Mouse (Mus musculus): Measurements from ENCODE around the gene Hist2h2aa2.
"Not testable (repeated sequence)": the region's sequence is repeated elsewhere in the genome, so short reads cannot be mapped to it uniquely, and the experiment has no call there.

Hist2h2aa2 gene

DNA sequence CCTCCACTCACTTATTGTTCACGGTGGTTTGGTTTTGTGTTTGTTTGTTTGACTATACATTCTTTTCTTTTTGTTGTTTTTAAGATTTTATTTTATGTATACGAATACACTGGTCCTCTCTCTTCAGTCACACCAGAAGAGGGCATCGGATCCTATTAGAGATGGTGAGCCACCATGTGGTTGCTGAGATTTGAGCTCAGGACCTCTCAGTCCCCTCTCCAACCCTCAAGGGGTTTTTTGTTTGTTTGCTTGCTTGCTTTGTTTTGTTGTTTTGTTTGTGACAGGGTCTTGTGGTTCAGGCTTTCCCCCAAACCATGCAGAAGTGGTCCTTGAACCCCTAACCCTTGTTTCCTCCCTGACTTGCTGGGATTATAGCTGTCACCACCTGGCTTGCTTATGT, 21.5 kb upstream of the Hist2h2aa2 start:
- no peak for DNase-seq (ENCODE audit: low read depth)

GRCm38 (mm10) chr3:96260220-96260619, 20.1 kb upstream of the Hist2h2aa2 start:
- no peak for DNase-seq (ENCODE audit: low read depth)

- DNase-seq (ENCODE audit: low read depth) = no peak
These were observed 17.1 kb upstream of the Hist2h2aa2 start for GRCm38 (mm10) chr3:96257190-96257589.

DNA sequence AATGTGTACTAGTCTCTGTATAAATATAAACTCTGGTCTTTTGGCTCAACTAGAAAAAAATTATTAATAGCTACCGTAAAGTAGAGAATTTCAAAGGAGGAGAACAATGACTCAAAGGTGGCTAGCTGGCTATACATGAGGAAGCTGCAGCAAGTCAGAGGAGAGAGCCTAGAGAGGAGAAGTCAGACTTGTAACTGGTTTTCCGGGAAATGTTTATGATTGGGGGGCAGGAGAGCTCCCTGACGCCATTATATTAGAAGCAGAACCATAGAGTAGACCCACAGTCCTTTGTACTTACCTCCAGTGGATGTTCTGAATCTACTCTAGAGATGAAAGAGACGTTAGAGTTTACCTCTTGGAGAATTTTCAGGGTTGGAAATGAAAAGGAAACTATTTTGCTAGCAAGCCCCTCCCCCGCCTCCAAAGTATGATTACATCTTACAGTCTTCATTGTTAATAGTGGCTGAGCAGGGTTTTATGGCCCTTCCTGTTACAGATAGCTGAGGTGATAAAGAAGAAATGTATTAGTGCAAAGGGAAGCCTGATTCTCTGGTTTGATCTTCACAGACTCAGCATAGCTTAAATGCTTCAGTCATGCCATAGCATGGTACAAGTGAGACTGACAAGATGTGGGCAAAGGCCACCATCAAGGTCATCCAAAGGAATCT, 16.0 kb upstream of the Hist2h2aa2 start:
- DNase-seq (ENCODE audit: low read depth) = peak; percentile 57

GRCm38 (mm10) chr3:96254683-96255355, 14.7 kb upstream of the Hist2h2aa2 start:
- no peak for DNase-seq (ENCODE audit: low read depth)

DNA sequence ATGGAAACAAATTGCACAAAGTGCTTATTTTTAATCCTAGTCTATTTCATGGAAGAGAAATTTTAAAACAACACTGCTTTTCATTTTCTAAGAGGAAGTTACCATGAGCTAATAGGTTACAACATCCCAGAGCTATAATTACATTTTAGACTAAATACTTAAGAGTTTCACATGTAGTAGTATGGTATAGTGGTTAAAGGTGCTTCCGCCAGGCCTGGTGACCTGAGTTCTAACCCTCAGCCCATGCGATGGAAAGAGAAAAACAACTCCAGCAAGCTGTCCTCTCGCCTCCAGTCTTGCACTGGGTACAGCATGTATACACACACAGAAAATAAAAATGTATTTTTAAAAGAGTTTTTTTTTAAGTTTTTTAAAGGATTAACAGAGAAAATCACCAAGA, 11.7 kb upstream of the Hist2h2aa2 start:
- peak; percentile 14 for DNase-seq (ENCODE audit: low read depth)

DNA sequence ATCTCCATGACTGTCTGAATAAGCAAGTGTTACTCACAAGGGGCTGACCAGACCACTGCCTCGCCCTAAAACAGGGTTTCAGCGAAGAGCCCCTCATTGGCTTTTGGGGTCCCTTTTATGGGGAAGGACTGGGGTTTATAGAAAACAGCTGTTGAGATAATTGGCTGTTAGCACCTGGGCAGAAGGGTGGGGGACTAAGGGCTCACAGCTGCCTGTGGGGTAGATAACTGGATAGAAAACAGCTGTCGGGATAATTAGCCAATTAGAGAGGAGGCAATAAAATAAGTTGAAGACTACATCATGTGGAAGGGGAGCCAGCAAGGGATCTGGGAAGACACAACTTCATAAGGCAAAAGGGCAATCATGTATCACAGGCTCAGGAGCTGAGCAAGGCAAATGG, 10.8 kb upstream of the Hist2h2aa2 start:
- DNase-seq (ENCODE audit: low read depth) = peak; percentile 5

DNA sequence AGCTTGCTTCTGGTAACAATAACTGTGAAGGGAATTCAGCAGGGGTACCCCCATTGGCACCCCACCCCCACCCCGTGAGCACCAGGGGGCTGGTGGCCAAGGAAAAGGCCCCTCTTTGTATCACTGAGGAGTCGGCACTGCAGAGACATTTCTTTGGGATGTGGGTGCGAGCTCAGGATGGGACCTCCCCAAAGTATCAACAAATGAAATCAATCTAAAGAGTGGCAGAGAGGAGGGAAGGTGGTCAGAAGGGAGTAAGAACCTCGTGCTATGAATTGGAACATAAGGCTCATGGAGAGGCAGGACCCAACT, 8.9 kb upstream of the Hist2h2aa2 start:
- DNase-seq (ENCODE audit: low read depth) = no peak

DNA sequence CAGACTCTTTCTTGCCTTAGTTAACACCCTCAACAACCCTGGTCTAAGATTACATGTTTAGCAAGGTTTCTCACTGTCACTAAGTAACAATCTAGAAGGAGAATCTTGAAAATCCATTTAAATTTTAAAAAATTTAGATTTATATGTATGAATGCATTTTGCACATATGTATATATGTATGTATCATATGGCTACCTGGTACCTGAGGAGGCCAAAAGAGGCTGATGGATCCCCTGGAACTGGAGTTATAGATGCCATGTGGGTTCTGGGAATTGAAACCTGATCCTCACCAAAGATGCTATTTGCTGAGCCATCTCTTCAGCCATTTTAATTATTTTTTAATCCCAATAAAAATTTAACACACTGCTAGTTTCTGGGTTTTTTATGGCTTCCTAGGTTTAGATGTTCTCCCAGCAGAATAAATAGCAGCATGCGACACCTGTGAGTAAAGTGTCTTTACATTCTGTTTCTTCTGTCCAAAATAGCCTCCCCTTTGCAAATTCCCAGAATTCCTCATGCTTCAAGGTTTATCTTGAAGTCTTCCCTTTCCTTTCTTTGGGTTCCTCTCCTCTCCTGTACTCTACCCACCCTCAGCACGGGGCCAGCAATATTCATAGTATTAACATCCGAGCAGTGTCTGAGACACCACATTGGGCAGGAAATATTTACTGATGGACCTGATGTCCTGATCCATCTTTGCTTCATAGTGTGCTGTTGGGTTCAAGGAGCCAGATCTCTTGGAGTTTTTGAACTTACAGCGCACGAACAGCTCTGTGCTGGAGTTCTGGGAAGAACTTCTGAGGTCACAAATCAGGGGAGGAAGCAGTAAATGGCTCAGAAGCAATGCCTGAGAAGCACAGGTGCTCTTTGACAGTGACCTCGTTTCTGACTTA, 8.3 kb upstream of the Hist2h2aa2 start:
- peak; percentile 22 for DNase-seq (ENCODE audit: low read depth)

GRCm38 (mm10) chr3:96247356-96248140, 7.5 kb upstream of the Hist2h2aa2 start:
- peak; percentile 52 for DNase-seq (ENCODE audit: low read depth)

DNA sequence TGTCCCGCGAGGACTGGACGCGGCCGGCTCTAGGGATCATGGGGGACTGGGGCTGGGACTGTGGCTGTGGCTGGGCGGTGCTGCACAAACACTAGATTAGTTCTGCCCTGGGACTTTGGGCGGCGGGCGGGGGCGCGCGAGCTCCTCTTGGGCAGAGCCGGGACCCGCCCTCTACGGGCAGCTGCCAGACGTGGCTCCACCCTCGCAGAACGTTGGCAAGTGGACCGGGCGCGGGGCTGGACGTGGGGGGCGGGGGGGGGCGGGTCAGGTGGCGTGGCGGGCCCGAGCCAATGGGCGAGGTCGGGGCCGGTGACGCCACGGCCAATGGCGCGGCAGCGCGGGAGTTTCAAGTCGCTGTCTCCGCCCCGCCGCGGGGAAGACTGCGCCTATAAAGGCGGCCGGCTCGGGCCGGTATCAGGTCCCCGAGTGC, 6.4 kb upstream of the Hist2h2aa2 start, which contains the start of gene Hist2h3c1:
Hist2h3c1 (plus strand) TSS at position 259 of the 430 bp plus-strand sequence.
- DNase-seq (ENCODE audit: low read depth) = not testable (repeated sequence)

- DNase-seq (ENCODE audit: low read depth) = not testable (repeated sequence)
These were observed 5.9 kb upstream of the Hist2h2aa2 start for GRCm38 (mm10) chr3:96246018-96246417.

DNA sequence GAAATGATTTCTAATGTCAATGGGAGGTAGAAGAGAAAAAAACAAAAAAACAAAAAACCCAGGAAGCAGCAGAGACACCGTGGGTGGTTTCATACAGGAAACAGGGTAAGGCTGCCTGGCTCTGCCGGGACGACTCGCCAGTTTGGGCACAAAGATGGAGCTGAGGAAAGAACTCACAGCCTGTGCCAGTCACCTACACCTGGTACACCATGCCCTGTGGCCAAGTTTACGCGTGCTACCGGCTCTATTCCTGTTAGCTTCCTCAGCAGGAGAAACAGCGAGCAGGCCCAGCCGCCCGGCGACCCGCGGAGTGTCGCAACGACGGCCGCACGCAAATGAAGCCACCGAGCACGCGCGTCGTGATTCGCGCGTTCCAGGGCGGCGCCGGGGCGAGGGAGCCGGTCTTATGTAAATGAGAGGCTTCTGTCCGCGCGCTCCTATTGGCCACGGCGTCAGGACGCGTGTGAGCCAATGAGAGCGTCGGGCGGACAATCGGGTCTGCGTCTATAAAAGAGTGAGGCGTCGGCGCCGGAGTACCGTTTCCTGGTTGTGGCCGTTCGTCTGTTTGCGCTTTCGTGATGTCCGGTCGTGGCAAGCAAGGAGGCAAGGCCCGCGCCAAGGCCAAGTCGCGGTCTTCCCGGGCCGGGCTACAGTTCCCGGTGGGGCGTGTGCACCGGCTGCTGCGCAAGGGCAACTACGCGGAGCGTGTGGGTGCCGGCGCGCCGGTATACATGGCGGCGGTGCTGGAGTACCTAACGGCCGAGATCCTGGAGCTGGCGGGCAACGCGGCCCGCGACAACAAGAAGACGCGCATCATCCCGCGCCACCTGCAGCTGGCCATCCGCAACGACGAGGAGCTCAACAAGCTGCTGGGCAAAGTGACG, 5.2 kb upstream of the Hist2h2aa2 start, which contains the start of gene Hist2h2aa1:
Hist2h2aa1 (plus strand) TSS at position 495 of the 884 bp plus-strand sequence.
- peak; percentile 89 for DNase-seq (ENCODE audit: low read depth)

DNA sequence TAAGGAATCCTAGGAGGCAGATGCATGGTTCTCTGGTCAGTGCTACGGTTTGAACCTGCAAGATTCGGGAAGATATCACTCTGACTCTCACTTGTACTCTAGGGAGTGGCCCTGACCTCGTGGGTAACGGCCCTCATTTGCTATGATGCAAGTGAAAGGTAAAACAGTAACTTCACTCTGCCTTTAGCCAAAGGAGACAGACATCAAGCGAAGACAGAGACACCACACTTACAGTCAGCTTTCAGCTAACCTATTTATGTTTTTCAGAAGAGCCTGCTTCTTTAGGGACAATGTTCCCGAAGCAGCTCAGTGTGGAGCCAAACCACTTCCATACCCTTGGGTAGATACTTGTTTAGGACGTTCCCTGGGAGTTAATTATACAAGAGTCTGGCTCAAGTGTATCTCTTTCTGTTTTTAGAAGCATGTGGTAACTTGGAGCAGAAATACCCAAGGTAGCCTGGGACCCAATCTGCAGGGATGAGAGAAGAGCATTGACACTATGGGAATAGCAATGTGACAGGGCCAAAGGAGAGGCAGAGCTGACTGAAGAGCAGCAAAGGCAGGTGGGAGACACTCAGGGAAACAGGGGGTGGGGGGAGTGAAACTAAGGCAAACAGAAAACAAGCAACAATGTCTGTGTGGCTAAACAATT, 4.0 kb upstream of the Hist2h2aa2 start:
- peak; percentile 35 for DNase-seq (ENCODE audit: low read depth)

DNA sequence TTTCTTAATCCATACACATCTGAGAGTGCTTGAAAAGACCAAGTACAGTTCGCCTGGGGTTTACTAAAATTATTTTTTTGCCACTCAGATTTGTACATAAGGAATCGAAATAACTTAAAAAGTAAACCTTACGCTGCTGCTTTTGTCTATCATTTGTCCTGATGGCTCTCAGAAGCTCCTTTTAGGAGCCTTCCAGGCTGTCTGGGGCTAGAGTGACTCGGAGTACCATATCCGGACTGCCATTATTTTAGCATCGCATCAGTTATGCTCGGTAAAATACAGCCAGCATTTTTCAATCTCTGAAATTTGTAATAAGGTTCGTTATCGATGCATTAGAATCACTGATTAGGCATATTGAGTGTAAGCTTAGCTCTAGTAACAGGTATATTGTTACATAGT, 722 bp upstream of the Hist2h2aa2 start:
- no peak for DNase-seq (ENCODE audit: low read depth)

DNA sequence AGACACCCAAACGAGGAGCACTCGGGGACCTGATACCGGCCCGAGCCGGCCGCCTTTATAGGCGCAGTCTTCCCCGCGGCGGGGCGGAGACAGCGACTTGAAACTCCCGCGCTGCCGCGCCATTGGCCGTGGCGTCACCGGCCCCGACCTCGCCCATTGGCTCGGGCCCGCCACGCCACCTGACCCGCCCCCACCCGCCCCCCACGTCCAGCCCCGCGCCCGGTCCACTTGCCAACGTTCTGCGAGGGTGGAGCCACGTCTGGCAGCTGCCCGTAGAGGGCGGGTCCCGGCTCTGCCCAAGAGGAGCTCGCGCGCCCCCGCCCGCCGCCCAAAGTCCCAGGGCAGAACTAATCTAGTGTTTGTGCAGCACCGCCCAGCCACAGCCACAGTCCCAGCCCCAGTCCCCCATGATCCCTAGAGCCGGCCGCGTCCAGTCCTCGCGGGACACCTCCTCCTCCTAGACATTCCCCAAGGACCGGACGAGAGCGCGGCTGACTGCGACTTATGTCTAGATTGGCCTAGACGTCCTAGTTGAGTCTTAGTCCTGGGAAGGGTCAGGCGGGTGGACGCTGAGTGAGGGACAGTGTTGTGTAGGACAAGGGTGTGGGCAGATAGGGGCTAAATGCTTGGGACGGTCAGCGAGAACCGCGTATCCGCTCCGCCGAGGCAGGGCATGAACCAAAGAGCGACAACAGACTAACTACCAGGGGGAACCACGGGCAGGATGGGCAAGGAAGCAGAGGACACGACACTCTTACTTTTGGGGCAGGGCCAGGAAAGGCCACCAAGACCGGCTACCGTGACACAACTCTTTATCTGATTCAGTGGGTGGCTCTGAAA, 902 bp downstream of the Hist2h2aa2 start, which contains the start of gene Hist2h3c2:
Hist2h3c2 (minus strand) TSS at position 174 of the 840 bp plus-strand sequence.
- DNase-seq (ENCODE audit: low read depth) = not testable (repeated sequence)

GRCm38 (mm10) chr3:96237904-96238511, 2.1 kb downstream of the Hist2h2aa2 start:
- DNase-seq (ENCODE audit: low read depth) = peak; percentile 70

DNA sequence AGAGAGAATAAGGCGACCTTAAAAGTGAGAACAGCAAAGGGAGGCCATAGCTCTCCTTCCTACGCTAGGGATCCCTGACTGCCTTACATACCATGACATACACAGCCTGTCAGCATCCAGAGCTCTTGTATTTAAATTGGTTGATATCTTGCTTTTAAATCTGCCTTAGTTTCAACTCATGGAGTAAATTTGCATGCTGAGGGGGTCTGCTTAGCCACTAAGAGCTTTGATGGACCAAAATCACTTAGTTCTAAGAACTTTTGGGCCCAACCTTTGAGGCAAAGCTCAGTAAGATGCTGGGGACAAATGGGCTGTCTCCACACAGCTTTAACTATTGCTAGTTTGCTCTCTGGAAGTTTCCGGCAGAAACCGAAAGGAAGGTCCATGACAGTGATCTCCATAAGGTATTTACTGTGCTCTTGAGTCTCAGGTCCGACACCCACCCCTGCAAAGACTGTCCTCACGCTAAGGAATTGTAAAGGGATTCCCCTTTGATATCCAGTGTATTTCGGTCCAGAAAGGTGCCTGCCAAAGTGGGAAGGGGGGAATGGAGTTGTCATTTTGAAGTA, 2.7 kb downstream of the Hist2h2aa2 start:
- DNase-seq (ENCODE audit: low read depth) = peak; percentile 70
